Mouse (Mus musculus): ENCODE measurements around the gene Ddx55.
"Not testable (repeated sequence)": the region's sequence is repeated elsewhere in the genome, so short reads cannot be mapped to it uniquely, and the experiment has no call there.

Gene Ddx55

DNA sequence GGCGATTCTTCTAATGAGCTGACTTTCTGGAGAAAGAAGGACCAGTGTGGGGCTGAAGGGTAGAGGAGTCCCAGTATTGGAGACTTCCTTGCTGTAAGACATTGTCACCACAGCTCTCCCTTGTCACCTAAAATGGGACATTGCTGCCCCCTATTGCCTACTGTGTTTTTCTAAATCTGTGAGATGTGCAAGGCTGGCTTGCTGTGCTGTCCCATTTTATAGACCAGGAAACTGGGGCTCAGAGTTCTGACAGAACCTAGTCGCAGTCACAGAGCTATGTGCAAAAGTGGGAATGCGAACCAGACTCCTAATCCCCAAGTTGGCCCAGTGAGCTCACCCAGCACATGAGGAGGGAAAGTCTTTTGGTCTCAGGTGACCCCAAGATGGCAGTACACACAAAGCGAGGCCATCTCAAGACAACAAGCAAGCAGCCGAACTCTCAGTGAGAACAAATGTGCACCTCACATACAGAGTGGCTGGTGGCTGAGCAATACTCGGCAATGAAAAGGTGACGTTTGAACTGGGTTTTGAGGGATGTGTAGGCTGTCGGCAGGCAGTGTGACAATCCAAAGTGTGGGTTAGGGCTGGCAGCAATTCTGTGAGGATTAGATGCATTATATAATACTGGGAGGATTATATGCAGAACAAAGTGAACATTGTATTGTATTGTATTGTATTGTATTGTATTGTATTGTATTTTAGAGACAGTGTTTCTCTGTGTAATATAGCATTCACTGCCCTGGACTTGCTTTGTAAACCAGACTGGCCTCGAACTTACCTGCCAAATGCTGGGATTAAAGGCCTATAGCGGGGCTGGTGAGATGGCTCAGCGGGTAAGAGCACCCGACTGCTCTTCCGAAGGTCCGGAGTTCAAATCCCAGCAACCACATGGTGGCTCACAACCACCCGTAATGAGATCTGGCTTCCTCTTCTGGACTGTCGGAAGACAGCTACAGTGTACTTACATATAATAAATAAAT lies 13.6 kb upstream of the Ddx55 start:
- DNase-seq (ENCODE audit: low read depth, low spot score) = peak; percentile 84

DNA sequence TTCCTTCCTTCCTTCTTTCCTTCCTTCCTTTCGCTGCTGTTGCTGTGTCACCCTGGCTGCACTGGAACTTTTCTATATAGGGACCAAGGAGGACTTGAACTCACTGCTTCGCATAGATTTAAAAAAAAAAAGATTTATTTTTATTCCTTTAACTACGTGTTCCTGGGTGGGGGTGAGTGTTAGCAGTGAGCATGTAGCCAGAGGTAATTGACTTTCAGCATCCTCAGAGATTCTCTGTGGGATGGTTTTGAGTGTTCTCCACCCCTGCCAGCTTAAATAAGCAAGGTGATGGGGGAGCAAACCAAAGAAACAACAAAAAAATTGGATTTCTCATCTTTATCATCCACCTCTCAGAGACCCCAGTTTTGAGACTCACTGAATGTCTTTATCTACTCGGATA lies 12.8 kb upstream of the Ddx55 start:
- DNase-seq (ENCODE audit: low read depth, low spot score) = no peak

DNA sequence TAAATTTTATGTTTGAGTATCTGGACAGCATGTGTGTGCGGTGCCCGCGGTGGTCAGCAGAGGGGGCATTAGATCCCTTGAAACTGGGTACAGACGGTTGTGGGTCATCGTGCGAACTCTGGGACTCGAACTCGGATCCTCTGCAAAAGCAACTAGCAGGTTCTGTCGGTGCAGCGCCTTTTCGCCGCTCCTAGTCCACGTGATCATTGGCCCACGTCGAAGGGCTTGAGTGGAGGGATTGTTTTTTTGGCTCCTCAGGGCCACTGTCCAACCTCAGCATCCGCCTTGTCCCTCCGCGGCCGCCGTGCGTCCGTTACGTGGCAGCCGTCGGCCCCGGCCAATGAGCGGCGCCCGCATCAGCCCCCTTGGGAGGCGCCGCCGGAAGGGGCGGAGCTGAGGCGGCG lies 12.3 kb upstream of the Ddx55 start, which contains the start of gene Tmed2:
Gene Tmed2, plus strand, starts transcription at position 313 of the 404 bp plus-strand sequence.
- peak; percentile 97 for DNase-seq (ENCODE audit: low read depth, low spot score)

DNA sequence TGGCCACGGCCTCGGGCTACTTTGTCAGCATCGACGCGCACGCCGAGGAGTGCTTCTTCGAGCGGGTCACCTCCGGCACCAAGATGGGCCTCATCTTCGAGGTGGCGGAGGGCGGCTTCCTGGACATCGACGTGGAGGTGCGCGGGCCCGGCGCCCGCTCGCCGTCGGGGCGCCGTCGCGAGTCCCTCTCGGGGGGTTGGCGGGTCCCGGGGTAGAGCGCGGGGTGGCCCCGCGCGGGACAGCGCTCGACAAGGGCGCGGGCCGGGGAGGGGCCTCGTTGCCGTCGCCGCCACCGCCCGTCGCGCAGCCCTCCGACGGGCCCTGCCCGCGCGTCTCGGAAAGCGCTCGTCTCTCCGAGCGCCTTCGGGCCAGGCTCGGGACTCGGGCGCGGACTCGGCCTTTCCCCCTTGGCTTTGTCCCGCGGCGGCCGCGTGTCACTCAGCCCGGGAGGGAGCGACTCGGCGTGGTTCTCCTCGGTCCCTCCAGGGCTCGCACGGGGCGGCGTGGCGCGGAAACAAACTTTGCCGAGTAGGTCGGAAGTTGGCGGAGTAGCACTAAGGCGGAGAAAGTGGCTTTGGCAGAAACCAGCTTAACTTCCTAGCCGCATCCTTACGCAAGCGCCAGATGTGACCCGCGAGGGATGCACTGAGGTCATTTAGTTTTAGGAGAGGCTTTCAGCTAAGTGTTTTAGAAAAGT lies 11.6 kb upstream of the Ddx55 start:
- DNase-seq (ENCODE audit: low read depth, low spot score) = peak; percentile 28

DNA sequence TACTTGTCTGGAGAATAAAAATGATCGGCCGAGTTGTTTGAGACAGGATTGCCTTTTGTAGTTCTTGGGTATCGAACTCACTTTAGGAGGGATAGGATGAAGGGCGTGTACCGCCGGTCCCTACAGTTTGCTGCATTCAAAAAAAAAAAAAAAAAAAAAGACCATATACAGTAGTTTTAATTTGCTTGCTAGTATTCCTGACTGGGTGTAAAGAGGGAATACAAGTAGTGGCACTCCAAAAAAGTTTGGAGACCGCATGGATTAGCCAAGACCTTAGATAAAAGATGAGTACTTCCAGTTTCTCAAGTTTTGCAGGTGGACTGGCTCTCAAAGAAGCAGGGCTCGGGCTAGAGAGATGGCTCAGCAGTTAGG lies 11.1 kb upstream of the Ddx55 start:
- DNase-seq (ENCODE audit: low read depth, low spot score) = no peak

DNA sequence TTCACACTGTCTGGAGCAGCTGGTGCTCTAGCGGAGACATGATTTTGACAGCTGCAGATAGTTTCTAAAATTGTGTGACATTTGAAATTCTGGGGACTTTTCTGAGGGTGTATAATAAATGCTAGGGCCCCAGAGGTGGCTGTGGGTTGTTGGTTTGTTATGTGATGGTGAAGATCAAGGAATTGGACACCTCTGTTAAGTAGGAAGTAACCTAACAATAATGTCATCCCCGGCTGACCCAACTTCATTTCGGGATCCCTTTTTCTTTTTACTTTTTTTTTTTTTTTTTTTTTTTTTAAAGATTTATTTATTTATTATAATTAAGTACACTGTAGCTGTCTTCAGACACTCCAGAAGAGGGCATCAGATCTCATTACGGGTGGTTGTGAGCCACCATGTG lies 1.9 kb upstream of the Ddx55 start:
- DNase-seq (ENCODE audit: low read depth, low spot score) = not testable (repeated sequence)

DNA sequence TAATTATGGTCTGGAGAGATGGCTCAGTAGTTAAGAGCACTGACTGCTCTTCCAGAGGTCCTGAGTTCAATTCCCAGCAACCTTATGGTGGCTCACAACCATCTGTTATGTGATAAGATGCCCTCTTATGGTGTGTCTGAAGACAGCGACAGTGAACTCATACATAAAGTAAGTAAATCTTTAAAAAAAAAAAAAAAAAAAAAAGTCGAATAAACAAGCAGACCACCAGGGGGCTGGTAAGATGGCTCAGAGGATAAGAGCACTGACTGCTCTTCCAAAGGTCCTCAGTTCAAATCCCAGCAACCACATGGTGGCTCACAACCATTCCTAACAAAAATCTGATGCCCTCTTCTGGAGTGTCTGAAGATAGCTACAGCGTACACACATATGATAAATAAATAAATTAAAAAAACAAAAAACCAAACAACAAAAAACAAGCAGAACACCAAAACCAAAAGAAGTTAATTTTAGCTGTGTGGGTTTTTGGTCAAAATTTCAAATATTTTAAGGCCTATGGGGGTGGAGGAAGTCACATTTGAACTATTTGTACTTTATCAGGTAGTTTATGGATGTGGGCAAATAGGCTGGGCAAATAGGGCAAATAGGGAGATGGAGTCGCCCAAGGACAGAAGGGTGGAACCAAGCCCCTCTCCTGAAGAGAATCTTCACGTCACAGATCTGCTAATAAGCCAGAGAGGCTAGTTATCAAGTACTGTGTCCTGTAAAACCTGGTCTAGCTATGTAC lies 1.1 kb upstream of the Ddx55 start:
- DNase-seq (ENCODE audit: low read depth, low spot score) = peak; percentile 59

DNA sequence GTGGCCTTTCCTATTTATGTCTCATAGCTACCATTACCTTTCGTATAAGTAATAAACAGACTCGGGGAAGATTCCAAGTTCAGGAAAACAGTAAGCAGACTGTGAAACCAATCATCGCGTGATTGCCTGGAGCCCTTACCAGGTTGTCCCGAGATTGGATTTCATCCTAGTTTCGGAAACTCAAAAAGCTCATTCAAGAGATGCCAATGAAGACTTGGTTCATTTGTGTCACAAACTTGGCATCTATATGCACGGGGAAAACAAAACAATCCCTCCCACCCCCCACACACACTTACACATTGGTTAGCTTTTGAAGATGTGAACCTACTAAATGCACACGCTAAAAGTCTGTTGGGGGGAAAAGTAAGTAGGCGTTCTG lies 581 bp upstream of the Ddx55 start:
- no peak for DNase-seq (ENCODE audit: low read depth, low spot score)

DNA sequence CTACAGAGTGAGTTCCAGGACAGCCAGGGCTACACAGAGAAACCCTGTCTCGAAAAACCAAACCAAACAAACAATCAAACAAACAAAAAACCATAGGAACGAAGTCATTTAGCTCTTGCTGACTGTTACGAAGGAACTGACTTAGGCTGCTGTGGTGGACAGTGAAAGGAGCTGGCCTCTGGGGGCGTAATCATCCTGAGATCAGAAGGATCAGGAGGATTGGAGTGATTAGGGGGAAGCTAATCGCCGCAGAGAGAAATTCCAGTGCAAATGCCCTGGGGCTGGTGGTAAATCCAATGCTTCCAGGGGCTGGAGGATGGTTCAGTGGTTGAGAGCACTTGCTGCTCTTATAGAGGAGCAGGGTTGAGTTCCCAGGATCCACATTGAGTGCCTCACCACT lies 943 bp downstream of the Ddx55 start:
- peak; percentile 49 for DNase-seq (ENCODE audit: low read depth, low spot score)

DNA sequence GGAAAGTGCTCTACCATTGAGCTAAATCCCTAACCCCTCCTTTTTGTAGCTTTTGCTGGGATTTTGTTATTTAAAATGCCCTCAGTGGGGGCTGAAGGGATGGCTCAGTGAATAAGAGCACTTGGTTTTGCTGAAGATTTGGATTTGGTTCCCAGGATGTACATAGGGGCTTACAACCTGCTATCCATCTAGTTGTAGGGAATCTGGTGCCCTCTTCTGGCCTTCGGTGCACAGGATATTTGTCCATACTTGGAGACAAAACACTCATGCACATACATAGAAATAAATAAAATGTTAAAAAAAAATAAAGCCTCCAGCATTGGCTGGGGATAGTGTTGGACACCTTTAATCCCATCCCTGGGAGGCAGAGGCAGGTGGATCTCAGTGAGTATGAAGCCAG lies 2.5 kb downstream of the Ddx55 start:
- peak; percentile 38 for DNase-seq (ENCODE audit: low read depth, low spot score)

DNA sequence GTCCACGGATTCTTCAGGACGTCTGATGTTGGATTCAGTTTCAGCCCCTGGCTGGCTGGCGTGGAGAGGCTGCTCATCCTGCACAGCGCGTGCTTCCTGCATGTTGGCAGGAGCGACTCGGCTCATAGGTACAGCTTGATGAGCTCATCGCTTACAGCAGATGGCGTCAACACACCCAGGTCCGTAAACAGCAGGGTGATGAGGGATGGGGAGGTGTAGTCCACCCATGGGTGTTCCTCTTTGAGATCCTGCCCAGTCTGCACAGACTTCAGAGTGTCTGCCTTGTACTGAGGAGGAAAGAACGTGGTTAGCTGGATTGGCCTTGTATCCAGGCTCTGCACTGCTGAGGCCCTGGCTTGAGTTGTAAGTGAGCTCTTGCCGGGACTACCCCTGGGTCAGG lies 18.4 kb downstream of the Ddx55 start:
- no peak for DNase-seq (ENCODE audit: low read depth, low spot score)

DNA sequence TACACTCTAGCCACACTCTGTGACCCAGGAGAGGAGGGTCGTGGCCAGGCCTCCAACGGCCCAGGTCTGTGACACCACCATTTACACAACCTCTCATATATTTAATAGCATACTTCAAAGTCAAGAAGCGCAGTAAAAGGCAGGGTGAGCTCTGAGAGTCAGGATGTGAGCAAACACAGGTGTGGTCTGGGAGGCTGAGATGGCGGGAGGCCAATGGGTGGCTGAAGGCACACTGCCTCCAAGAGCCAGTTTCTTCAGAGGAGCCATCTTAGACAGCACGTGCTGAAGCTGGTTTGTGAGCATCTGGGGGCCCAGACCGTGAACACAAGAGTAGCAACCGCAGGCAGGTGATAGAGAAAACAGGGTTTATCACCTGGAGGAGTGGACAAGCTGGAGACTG lies 22.8 kb downstream of the Ddx55 start:
- DNase-seq (ENCODE audit: low read depth, low spot score) = no peak

DNA sequence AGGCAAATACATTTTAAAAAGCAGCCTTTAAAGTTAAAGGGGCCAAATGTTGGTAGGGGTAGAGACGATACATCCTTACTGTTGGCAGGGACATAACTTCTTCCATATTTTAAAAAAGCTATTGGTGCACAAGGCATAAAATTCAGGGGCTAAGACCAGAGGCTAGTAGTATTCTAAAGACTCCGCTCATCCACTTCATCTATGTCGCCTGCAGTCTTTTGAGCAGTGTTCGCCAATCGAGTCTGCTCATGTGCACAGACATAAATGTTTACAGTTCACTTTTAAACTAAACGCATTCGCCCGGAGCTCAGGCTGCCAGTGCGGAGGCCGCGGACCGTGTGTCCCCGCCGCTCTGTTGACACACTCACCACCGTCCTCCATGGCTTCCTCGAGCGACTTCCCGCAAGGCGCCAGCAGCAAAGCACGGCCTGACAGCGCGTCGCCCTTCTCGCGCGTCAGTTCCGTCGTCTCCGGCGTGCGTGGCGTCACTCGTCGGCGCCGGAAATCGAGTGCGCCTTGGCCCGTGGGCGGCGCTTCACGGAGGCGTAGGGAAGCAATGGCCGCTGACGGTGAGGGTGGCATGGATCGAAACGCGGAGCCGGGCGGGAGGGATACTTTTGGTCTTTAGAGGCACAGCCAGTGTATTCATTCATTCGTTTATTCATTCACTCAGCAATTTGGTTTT lies 26.1 kb downstream of the Ddx55 start, which contains the start of the genes Eif2b1 and Gtf2h3:
Gene Eif2b1, minus strand, starts transcription at position 499 of the 685 bp plus-strand sequence.
Gene Gtf2h3, plus strand, starts transcription at position 508 of the 685 bp plus-strand sequence.
- DNase-seq (ENCODE audit: low read depth, low spot score) = peak; percentile 92

DNA sequence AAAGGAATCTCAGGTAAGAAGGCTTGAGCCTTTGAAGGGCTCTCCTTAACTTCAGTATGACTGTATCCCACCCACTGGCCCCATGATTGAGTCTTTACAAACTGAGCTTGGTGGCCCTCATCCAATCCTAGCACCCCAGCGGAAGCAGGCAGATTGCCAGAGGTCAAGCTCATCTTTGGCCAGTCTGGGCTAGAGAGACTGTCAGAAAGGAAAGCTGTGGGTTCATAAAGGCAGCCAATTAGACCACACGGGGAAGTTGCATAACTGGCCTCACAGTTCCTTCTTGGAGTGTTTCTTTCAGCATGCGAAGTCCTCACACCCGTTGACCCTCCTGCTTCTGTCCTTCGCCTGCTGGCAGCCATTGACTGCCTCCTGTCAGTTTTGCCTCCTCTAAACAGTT lies 29.9 kb downstream of the Ddx55 start:
- DNase-seq (ENCODE audit: low read depth, low spot score) = no peak

DNA sequence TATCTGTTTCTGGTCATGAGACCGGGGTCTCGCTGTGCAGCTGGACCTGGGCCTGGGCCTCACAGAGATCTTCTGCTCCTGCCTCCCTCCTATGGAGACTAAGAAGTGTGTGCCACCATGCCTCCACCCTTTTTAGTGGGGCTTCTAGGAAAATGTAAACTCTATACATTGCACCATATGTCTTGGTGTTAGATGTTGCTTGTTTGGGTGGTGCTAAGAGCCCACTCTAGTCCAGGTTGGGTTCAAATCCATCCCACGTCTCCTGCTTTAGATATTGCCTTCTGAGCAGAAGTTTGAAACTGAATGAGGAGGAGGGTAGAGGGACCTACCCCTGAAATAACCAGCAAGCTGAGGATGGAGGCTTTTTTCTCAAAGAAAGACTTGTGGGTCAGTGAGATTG lies 40.1 kb downstream of the Ddx55 start:
- DNase-seq (ENCODE audit: low read depth, low spot score) = no peak

DNA sequence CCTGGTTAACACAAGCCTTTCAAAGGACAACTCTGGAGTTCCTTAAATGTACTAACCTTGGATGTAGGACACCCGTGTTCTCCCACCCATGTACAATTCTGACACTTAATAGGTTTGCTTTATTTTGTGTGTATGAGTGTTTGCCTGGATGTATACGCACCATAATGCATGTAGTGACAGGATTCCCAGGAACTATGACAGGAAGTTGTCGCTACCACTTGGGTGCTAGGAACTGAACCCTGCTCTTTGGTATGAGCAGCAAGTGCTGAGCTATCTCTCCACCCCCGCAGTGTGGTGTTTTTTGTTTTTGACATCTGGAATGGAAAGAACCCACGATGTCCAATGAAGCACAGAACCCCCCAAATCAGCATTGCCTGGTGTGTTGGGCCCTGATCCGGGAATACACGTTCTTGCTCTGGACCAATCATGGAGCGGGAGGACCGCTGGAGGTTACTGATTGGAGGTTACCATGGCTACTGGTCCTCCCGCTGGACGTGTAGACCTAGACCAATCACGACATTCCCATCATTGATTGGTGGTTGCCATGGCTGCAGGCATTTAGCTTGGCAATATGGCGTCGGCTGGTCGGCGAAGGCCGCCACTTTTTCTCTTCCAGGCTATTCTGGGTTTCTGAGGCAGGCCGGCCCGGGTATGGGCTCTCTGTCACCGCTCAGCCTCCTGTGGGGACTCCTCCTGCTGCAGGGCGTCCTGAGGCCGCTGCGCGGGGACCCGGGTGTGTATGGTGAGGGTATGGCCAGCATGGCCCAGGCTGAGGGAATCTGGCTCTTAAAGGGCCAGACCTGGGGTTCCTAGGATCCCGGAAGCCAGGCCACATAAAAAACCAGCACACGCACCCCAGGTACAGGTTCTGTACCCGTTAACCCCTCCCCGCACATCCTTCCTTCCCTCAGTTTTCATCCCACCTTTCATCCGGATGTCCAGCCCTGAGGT lies 45.8 kb downstream of the Ddx55 start:
- DNase-seq (ENCODE audit: low read depth, low spot score) = peak; percentile 98

DNA sequence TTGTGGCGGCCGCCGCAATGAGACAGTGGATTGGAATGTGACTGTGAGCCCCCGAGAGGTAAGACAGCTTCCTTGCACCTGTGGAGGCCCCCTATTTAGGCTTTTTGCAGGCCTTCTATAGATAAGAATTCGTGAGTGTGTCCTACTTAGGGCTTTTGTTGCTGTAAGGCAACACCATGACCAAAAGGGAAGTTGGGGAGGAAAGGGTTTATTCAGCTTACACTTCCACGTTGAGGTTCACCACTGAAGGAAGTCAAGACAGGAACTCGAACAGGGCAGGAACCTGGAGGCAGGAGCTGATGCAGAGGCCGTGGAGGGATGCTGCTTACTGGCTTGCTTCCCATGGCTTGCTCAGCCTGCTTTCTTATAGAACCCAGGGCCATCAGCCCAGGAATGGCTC lies 47.1 kb downstream of the Ddx55 start:
- DNase-seq (ENCODE audit: low read depth, low spot score) = not testable (repeated sequence)

DNA sequence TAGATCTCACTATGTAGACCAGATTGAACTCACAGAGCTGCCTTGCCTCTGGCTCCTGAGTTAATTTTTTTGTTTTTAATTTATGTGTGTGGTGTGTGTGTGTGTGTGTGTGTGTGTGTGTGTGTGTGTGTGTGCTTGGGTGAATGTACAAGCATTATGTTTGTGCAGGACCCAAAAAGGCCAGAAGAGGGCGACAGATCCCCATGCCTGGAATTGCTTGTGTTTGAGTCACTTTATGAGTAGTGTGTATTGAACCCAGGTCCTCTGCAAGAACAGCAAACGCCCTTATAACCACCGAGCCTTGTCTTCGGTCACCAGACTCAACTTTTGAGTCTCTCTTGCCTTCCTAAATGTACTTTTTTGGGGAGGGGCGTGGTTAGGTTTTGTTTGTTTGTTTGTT lies 49.7 kb downstream of the Ddx55 start:
- DNase-seq (ENCODE audit: low read depth, low spot score) = peak; percentile 73

DNA sequence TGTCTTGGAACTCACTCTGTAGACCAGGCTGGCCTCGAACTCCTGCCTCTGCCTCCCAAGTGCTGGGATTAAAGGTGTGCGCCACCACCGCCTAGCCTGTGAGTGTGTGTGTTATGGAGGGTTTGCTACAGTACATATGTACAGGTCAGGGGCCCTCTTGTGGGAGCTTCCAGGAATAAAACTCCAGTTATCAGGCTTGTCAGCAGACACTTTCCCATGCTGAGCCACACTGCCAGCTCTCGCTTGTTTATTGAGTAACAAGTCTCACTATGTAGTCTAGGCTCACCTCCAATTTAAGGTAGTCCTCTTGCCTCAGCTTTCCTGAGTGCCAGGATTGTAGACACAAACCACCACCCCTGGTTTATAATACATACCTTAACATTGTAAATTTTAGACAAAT lies 51.6 kb downstream of the Ddx55 start:
- no peak for DNase-seq (ENCODE audit: low read depth, low spot score)

DNA sequence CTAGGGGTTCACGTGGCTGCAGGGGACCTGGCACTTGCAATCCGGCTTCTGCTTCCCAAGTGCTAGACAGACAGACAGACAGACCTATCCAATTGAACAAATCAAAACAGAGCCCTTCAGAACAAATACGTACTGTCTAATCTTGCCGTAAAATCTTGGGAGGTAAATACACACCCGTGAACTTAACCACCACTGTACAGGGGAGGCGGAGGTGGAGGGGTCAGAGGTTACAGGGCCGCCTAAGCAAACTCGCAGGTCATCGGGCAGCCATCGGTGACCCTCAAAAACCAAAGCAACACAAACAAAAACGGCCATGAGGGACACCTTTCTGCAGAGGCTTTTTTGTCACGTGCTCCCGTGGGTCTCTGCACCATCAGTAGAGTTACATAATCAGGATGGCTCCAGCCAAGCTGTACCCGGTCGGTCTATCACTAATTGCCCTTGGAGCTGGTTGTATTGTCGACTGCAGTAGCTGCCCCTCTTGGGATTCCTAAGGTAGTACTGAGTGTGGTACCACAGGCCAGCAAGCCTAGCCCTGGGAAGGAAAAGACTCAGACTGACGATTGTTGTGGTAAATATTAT lies 52.5 kb downstream of the Ddx55 start:
- no peak for DNase-seq (ENCODE audit: low read depth, low spot score)
